Mouse (Mus musculus): ENCODE results near the gene Zfp39. TPM values are rescaled to one million over a fixed set of nuclear protein-coding genes. Genes with fewer than 3 reads are reported as not detected.

Zfp39 gene
- polyA plus RNA-seq, 1 experiment from 2014 or later = 3.8 TPM

DNA sequence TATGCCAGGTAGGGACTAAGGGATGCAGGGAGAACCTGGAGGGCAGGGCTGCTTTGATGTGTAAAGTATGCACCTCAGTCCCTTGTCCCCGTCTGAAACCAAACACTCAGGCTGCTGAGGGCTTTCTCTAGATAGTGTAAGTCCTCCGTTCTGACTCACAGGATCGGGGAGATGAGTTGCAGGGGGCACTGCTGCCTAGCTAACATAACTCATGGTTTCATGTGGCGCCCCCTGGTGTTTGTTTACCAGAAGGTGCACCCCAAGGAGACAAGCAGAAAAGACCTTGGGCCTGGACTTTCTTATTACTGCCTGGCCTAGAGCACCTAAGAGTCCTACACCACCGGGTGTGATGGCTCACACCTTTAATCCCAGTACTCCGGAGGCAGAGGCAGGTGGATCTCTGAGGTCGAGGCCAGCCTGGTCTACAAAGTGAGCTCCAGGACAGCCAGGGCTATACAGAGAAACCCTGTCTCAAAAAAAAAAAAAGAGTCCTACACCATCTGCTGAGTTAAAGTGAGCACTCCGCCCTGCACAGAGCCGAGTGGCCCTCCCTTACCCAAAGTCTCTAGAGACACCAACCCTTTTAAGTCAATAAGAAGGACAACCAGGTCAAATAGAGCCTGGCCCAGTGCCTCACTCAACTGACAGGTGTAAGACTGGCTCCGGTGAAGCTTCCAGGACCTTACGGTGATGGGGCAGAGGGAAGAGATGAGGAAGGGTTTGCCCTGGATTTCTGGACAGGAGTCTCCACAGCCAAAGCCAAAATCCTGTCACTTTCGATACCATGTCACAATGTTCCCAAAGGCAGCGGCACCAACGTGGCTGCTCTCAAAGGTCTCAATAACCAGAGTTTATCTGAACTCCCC is 13.1 kb upstream of the Zfp39 start:
- peak; percentile 71 for DNase-seq (ENCODE audit: low spot score)
- Histone ChIP-seq H3K27me3 (ENCODE audit: insufficient read depth, low read length) (no peaks in the 10 kb centered on the region), H3K4me3 (replicated peaks; ENCODE audit: low read depth, low read length) (no peak overlapping the region), H3K27ac (no peak overlapping the region), H3K9me3 (replicated peaks; ENCODE audit: low read length) (no peaks in the 10 kb centered on the region), H3K4me2 (ENCODE audit: low read length) (no peak overlapping the region), H3K4me1 (replicated peaks; ENCODE audit: insufficient read depth, low read length) (peaks cover 6% of the 10 kb centered on the region; the same call in 1 of the 2 replicates), H3K9ac (ENCODE audit: low read depth, low read length) (no peak overlapping the region), H3K36me3 (ENCODE audit: insufficient read depth, low read length) (no peaks in the 10 kb centered on the region)
- no peak for ATAC-seq (replicated peaks; ENCODE audit: low FRiP score, low read depth)
- WGBS = 54% methylated on average over 14 of the region's 14 CpGs
- peak; percentile 71 for TF ChIP-seq CTCF (IDR thresholded peaks at IDR 0.05; ENCODE audit: low read depth)

DNA sequence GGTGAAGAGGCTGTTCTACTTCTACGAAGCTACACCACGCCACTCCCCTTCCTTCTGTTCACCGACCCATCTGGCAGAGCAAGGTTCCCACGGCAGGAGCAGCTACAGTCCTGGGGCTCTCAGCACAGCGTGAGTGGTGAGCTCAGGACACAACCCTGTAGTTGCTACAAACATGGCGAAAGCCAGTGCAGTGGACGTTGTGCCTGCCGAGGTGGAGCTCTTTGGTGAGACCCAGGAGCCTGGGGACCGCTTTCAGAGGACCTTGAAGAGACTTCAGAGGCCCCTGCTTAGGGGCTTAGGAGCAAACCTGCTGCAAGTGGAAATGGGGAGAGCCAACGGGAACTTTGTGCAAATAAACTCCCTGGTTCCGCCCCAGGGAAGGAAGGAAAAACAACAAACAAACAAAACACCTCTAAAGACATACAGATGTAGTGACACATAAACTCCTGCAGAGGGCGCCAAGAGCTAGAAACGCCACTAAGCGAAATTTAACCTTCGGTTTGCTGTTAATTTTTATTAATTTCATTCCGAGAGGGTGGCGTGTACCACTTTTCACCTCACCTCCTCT is 10.5 kb upstream of the Zfp39 start:
- WGBS = 14% methylated on average over 17 of the region's 17 CpGs
- Histone ChIP-seq H3K4me3 (replicated peaks; ENCODE audit: low read depth, low read length) (peak overlapping the region; percentile 27), H3K27ac (peak overlapping the region; percentile 56), H3K4me2 (ENCODE audit: low read length) (peak overlapping the region; percentile 58), H3K9me3 (replicated peaks; ENCODE audit: low read length) (no peaks in the 10 kb centered on the region), H3K27me3 (ENCODE audit: insufficient read depth, low read length) (no peaks in the 10 kb centered on the region), H3K36me3 (ENCODE audit: insufficient read depth, low read length) (no peaks in the 10 kb centered on the region), H3K9ac (ENCODE audit: low read depth, low read length) (peak overlapping the region; percentile 59), H3K4me1 (replicated peaks; ENCODE audit: insufficient read depth, low read length) (peaks cover 6% of the 10 kb centered on the region; the same call in 1 of the 2 replicates)
- 0 out of 2 replicates have a peak, but pooled peaks have one; percentile 14 for ATAC-seq (replicated peaks; ENCODE audit: low FRiP score, low read depth)
- DNase-seq (ENCODE audit: low spot score) = peak; percentile 81
- peak; percentile 81 for TF ChIP-seq CTCF (IDR thresholded peaks at IDR 0.05; ENCODE audit: low read depth)

DNA sequence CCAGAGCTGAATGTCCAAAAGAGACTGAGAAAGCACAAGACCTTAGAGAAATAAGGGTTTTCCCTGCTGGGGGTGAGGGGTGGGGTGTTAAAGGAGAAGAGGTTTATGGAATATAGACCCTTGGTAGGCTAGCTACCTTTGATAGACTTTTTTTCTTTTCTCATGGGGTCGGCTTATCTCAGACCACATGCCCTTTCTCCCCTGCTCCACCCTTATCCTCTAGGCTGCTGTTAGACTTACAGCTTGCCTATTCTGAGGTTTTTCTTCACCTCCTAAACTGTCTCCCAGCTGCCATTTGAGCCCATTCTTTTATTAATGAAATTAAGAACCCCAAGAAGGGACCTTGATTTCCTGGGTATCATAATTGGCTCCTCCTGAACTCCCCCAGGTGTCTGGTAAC is 9.8 kb upstream of the Zfp39 start:
- ATAC-seq (replicated peaks; ENCODE audit: low FRiP score, low read depth) (no peak), DNase-seq (ENCODE audit: low spot score) (no peak)
- H3K36me3 ChIP-seq (ENCODE audit: insufficient read depth, low read length) = no peaks in the 10 kb centered on the region
- no peak overlapping the region for H3K27ac ChIP-seq
- H3K9me3 ChIP-seq (replicated peaks; ENCODE audit: low read length) = no peaks in the 10 kb centered on the region
- H3K4me2 ChIP-seq (ENCODE audit: low read length) = peak overlapping the region; percentile 58; the same call in 1 of the 2 replicates
- no peak for TF ChIP-seq CTCF (IDR thresholded peaks at IDR 0.05; ENCODE audit: low read depth)
- no peaks in the 10 kb centered on the region for H3K27me3 ChIP-seq (ENCODE audit: insufficient read depth, low read length)
- WGBS = 82% methylated on average over 1 of the region's 1 CpGs
- no peak overlapping the region for H3K9ac ChIP-seq (ENCODE audit: low read depth, low read length)
- H3K4me3 ChIP-seq (replicated peaks; ENCODE audit: low read depth, low read length) = no peak overlapping the region; the same call in 1 of the 2 replicates
- peaks cover 6% of the 10 kb centered on the region; the same call in 1 of the 2 replicates for H3K4me1 ChIP-seq (replicated peaks; ENCODE audit: insufficient read depth, low read length)

DNA sequence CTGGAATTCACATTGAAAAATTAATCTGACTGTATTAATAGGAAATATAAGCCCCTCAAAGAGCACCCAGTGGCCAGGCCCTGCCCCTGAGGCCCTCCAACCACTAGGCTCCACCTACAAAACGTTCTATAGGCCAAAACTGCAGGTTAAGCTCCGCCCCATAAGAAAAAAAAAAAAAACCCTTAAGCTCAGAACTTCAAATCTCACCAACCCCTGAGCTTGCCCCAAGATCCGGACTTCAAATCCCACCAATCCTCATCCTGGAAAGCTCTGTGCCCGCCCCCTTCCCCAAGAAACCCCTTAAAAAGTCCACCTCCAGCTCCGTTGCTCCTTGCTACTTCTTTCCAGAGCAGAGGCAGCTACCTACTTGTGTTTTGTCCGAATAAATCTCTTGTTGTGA is 813 bp upstream of the Zfp39 start:
- TF ChIP-seq CTCF (IDR thresholded peaks at IDR 0.05; ENCODE audit: low read depth) = no peak
- Histone ChIP-seq H3K27ac (no peak overlapping the region), H3K36me3 (ENCODE audit: insufficient read depth, low read length) (0 out of 2 replicates have a peak, but pooled peaks cover 4% of the 10 kb centered on the region), H3K9ac (ENCODE audit: low read depth, low read length) (no peak overlapping the region), H3K9me3 (replicated peaks; ENCODE audit: low read length) (no peaks in the 10 kb centered on the region), H3K27me3 (ENCODE audit: insufficient read depth, low read length) (no peaks in the 10 kb centered on the region), H3K4me2 (ENCODE audit: low read length) (no peak overlapping the region), H3K4me1 (replicated peaks; ENCODE audit: insufficient read depth, low read length) (no peaks in the 10 kb centered on the region), H3K4me3 (replicated peaks; ENCODE audit: low read depth, low read length) (no peak overlapping the region)
- 58% methylated on average over 6 of the region's 6 CpGs for WGBS
- DNase-seq (ENCODE audit: low spot score) = peak; percentile 83
- ATAC-seq (replicated peaks; ENCODE audit: low FRiP score, low read depth) = no peak

DNA sequence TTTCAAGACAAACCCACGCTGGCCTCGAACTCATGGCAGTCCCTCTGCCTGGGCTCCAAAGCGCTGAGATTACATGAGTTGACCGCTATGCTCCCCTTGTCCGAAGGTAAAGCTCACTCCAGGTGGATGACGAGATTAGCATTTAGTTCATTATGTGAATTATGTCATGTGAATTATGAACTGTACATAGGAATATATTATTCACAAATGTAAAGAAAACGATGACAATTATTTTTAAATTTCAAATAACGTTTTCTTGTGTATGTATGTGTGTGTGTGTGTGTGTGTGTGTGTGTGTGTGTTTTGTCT is 339 bp upstream of the Zfp39 start:
- H3K9ac ChIP-seq (ENCODE audit: low read depth, low read length) = no peak overlapping the region
- H3K4me1 ChIP-seq (replicated peaks; ENCODE audit: insufficient read depth, low read length) = no peaks in the 10 kb centered on the region
- peak overlapping the region; percentile 95; the same call in 1 of the 2 replicates for H3K27ac ChIP-seq
- H3K9me3 ChIP-seq (replicated peaks; ENCODE audit: low read length) = no peaks in the 10 kb centered on the region
- H3K4me2 ChIP-seq (ENCODE audit: low read length) = peak overlapping the region; percentile 89
- no peak for TF ChIP-seq CTCF (IDR thresholded peaks at IDR 0.05; ENCODE audit: low read depth)
- 0 out of 2 replicates have a peak, but pooled peaks cover 4% of the 10 kb centered on the region for H3K36me3 ChIP-seq (ENCODE audit: insufficient read depth, low read length)
- peak overlapping the region; percentile 68 for H3K4me3 ChIP-seq (replicated peaks; ENCODE audit: low read depth, low read length)
- H3K27me3 ChIP-seq (ENCODE audit: insufficient read depth, low read length) = no peaks in the 10 kb centered on the region
- WGBS = 4% methylated on average over 8 of the region's 8 CpGs
- ATAC-seq (replicated peaks; ENCODE audit: low FRiP score, low read depth) = peak; percentile 12; the same call in 1 of the 2 replicates
- no peak for DNase-seq (ENCODE audit: low spot score)

DNA sequence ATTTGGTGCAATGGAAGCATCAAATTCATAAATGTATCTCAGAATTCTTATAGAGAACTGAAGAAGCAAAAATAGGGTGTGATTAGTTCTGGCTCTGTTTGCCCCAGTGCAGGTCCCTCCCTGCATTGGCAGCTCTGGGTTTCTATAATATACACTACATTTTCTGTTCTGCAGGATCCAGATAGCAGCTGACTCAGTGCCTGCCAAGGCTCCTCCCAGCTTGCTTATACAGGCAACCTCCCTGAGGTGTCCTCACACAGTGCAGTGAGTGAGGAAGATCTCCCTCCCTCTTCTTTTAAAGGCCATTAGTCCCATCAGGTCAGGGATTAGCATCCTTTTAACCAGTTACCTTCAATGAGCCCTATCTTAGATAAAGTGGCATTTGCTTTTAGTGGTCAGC is 2.9 kb downstream of the Zfp39 start:
- no peak for DNase-seq (ENCODE audit: low spot score)
- no peak for ATAC-seq (replicated peaks; ENCODE audit: low FRiP score, low read depth)
- Histone ChIP-seq H3K9ac (ENCODE audit: low read depth, low read length) (no peak overlapping the region), H3K4me3 (replicated peaks; ENCODE audit: low read depth, low read length) (no peak overlapping the region), H3K36me3 (ENCODE audit: insufficient read depth, low read length) (peaks cover 24% of the 10 kb centered on the region; the same call in 1 of the 2 replicates), H3K9me3 (replicated peaks; ENCODE audit: low read length) (no peaks in the 10 kb centered on the region), H3K4me2 (ENCODE audit: low read length) (no peak overlapping the region), H3K4me1 (replicated peaks; ENCODE audit: insufficient read depth, low read length) (no peaks in the 10 kb centered on the region), H3K27me3 (ENCODE audit: insufficient read depth, low read length) (no peaks in the 10 kb centered on the region), H3K27ac (no peak overlapping the region)
- no peak for TF ChIP-seq CTCF (IDR thresholded peaks at IDR 0.05; ENCODE audit: low read depth)
